Mouse (Mus musculus) adrenal gland, adult 18-20 months (tissue): ENCODE results near the gene Poln. TPM values are rescaled to one million over a fixed set of nuclear protein-coding genes. Genes with fewer than 3 reads are reported as not detected.

Source experiments
- DNase-seq, 2 experiments: peaks; one replicate each; pipeline ENCODE4 v3.0.0; 2021 to 2022; ENCODE audit warnings: low spot score in 2 of 2
- total RNA-seq, 2 experiments: library from RNA; stranded (reverse); gene quantifications; 1 replicate in 1 of 2; 2 replicates in 1 of 2; pipeline ENCODE4 v1.2.3; 2021

The Poln gene
- total RNA-seq, 2 experiments from 2014 or later: 15.5 to 26.2 TPM

- no peak for DNase-seq
Measured at GRCm38 (mm10) chr5:34132731-34133130, 36.5 kb downstream of the Poln start.

DNA sequence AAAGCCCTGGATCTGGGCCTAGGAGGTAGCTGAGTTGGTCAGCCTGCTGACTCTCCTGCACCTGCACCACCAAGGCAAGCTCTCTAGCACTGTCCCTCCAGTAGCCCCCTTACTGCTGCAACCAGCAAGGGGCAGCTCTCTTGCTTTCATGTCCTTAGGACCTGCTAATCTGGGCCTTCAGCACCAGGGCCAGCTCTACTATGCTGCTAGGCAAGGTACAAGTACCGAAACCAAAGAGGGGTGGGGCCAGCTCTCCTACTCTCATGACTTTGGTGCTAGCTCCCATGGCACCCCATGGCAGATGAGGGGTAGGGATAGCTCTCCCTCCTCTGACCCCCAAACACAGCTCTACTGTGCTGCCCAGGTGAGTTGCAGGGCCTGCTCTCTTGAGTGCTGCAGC, 45.1 kb downstream of the Poln start:
- DNase-seq: no peak

DNA sequence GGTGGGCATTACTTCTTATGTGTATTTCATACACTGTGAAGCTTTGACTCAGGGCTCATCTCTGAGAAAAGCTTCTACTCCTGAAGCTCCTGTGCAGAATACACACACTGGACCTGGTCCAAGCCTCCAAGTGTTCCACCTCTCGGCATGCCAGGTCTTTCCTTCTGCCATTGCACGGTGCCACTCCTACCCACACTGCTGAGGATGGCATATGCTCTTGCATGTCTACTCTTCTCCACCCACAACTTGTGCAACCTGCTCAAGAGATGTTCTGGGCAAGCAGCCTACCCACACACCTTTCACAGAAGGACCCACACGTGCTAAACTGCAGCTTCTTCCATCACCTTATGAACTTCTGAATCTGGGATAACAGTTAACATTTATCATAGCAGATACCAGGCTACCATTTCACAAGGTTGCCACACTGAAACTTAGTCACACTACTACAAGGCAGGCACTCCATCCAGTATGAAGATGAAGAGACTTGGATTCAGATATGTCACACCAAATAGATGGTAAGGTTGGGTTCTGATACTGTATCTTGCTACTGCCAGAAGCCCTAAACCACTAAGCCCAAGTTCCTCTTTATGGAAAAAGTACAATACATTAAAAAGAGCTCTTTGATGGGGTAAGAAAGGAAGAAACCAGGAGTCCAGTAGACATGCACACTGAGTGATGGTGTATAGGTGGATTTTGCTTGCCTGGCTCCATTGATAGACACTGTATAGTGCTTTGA, 50.0 kb downstream of the Poln start:
- no peak for DNase-seq

DNA sequence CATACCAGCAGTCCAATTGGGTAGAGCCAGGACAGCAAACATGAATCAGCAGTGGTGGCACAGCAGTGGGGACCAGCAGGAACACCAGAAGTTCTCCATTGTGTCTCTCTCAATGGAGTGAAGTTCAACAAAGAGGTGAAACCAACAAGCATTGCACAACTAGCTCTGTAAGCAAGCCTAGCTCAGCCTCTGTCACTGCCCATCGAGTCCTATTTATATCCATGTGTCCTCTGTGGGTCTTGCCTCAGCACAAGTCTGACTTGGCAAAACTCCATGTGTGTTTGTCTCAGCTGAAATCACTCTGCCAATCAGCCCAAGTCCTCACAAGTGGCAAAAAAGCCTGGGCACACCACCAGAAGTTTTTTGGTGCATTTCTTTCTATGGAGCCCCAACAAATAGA, 63.6 kb downstream of the Poln start:
- peak in 1 of 2 experiments; percentile 2 for DNase-seq

GRCm38 (mm10) chr5:34097333-34097732, 71.9 kb downstream of the Poln start:
- peak in 1 of 2 experiments; percentile 13 for DNase-seq

DNA sequence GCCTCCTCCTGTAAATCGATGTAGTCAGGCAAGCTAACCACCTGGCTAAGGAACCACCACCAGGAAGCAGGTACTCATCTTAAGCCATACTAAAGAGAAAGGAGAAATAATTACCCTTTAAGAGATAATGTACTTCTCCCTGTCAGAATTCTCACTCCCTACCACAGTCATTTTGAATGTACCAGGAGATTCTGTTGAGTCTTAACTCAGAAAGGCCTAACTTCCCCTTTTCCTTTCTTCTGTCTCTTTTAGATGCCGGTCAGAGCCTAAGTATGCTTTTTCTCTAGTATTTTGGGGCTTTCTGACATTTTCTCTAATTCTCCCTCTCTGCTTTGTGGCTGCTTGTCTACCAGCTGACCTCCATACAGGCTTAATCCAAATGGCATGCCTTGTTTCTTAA, 76.2 kb downstream of the Poln start:
- DNase-seq: no peak

DNA sequence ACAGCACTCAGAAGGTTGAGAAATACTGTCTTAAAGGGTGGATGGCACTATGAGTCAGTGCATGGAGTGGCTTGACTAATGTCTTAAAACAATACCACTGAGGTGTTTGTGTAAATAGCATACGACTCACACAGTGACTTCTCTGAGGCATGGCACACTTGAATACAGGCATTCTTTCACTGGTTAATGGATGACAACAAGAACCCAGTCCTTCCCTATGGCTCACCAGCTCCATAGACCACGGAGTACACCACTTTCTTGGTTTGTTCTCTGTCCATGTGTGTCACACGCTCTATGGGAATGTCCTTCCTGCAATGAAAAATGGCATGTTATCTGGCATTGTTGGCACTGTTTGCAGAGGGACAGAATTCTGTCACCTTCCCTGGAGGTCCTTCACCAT, 136.7 kb downstream of the Poln start:
- no peak for DNase-seq

DNA sequence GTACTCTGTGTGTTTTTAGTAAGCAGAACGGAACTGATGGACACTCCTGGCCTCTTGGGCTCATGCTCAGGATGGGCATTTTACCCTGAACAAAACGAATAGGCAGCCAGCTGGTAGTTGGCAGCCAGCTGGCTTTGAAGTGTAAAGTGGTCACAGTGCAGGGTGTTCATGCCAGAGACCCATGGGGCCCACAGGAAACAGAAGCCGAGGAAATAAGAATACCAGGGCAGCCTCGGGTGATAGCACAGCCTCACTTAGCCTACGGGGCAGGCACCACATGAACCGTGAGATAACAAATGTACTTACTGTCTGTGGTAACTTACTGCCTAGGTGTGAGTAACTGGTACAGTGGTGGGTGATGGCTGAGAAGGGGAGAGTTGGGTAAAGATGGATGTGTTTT, 138.2 kb downstream of the Poln start:
- DNase-seq: no peak

DNA sequence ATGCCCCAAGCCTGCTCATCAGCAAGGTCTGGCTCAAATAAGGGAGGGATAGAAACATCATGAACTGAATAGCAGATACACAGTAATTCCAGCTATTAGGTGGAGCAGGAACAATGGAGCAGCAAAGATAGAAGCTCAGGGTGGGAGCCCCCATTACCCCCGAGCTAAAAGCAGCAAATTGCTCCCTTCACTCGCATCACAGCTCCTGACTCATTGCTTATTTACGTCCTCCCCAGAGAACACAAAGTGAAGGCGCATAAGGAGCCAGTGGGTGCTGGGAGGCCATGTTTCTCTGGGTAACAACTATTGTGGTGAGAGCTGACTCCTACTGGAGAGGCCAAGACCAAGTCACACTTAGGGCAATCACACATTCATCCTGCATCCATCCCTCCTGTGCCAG, 139.1 kb downstream of the Poln start:
- DNase-seq: no peak

GRCm38 (mm10) chr5:34018968-34019367, 150.3 kb downstream of the Poln start:
- no peak for DNase-seq

DNA sequence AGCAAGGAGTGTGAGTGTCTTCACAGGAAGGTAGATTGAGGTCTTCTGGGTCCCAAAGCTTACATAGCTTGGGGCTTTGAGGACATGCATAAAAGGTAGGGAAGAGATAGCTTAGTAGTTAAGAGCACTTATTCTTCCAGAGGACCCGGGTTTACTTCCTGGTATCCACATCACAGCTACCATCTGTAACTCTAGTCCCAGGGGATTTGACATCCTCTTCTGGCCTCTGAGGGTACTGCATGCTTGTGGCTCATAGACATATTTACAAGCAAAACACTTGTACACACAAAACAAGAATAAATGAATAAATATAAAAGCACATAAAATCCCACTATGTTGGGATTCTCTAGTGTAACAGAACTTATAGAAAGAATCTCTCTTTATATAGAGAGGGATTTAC, 154.6 kb downstream of the Poln start:
- no peak for DNase-seq

GRCm38 (mm10) chr5:34007392-34007941, 161.8 kb downstream of the Poln start:
- no peak for DNase-seq

GRCm38 (mm10) chr5:34006832-34007231, 162.4 kb downstream of the Poln start:
- no peak for DNase-seq

- no peak for DNase-seq
Measured at GRCm38 (mm10) chr5:34004618-34005017, 164.6 kb downstream of the Poln start.

DNA sequence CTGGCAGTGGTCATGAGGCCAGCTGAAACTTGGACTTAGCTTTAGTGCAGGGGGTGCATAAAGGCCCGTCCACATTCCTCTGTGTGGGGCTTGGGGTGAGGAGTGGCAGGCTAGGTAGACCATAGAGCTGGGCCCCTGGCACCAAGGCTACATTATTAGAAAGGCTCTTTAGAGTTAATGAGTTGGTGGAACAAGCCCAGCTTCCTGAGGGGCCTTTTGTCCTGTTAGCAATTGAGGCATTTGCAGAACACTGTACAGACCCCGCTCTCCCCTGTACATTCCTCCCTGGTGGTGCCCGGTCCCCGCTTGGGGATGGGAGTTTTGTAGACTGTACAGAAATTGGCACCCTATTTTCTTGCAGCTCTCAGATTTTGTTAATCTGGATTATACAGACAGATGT, 166.6 kb downstream of the Poln start:
- DNase-seq: no peak

DNA sequence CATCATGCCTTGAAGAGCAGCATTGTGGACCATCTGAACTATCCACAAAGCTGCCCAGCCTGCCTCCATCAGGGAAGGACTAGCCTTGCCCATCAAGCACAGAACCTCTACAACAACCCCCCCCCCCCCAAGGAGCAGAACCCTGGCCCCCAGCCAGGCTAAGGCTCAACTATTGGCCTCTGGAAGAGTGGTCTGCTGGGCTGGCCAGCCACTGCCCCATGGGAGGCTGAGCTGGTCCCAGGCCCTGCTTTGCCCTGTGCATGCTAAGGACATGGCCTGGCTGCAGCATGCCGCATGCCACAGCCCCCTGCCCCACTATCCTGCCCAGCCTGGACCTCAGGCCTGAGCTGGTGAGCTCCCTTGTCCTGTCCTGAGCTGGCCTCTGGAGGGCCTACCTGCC, 167.8 kb downstream of the Poln start:
- DNase-seq: no peak

- no peak for DNase-seq
Measured at GRCm38 (mm10) chr5:34000809-34001208, 168.4 kb downstream of the Poln start.

DNA sequence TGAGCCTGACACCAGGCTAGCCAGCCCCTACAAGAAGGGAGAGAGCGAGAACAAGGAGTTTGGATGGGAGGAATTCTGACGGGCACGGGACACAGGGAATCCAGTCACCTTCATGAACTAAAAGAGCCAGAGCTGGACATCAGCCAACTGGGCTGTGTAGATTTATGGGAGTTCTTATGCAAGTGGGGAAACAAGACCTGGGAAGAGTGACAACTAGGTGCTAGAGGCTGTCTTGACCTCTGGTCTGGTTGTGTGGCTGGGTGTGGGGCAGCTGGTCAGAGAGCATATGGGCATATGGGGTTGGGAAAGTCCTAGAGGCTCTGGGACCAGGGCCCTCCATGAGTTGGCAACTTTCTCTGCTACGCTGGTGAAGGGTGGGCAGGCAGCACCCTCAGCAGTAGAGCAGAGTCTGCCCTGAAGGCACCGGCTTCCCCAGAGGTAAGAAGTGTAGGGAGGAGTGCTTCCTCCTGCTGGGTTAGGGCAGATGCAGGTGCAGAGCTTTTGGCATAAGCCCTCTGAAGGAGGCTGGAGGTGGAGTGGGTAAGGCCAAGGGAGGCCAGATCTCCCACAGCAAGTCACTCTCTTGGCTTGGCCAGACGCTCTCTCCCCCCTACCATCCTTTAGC, 169.7 kb downstream of the Poln start:
- no peak for DNase-seq

- DNase-seq: no peak
Measured at GRCm38 (mm10) chr5:33998505-33998877, 170.8 kb downstream of the Poln start.

DNA sequence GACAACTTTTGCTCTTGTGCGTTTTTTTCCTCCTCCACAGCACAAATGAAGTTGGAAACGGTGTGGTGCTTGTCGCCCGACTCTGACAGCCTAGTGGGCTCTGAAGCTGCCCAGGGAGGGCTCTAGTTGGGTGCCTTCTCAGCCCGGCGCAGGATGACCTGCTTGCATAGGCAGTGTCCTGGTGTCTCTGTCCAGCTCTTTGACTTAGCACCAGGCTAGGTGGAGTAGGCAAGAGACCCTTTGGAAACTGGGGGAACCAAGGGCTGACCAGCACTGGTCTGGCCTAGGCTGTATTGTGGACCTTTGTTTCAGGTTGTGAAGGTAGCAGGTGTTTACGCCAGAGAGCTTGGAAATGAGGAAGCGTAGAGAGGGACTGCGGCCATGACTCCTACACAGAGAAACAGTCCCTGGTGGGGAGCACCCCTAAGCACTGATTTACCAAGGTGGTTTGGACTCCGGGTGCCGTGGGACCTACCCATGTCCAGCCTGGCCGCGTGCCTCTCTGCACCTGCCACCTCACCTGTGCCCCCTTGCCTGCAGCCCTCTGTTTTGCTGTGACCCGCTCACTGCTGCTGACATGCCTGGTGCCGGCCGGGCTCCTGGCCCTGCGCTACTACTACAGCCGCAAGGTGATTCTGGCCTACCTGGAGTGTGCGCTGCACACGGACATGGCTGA, 171.3 kb downstream of the Poln start:
- no peak for DNase-seq

DNA sequence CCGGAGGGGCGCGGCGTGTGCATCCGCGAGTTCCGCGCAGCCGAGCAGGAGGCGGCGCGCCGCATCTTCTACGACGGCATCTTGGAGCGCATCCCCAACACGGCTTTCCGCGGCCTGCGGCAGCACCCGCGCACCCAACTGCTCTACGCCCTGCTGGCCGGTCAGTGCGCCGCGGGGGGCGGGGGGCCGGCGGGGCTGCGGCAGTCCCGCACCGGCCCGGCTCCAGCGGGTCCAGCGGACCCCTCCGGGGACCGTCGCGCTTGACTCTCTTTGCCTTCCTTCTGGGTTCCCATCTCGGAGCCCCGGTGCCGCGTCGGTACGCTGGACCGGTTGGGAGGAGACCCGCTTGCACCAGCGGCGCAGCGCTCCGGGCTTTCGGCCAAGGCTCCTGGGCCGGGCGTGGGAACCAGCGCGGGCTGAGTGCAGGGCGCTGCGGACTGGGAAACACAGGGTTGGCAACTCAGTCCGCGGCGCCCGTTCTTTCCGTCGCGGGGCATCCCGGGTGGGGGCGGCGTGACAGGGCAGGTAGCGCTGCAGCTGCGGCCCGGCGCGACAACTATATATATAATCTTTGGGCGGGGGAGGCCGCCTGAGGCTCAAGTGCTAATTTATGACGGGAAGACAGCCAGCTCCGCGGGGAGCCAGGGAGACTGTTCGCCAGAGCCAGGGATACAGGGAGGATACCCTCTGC, 172.1 kb downstream of the Poln start:
- DNase-seq: peak; percentile 47 to 65

- DNase-seq: no peak
Measured at GRCm38 (mm10) chr5:33996694-33997045, 172.6 kb downstream of the Poln start.
